Mouse (Mus musculus) hindbrain, postnatal 0 days (tissue): ENCODE data around the gene Atrnl1. TPM values are rescaled to one million over a fixed set of nuclear protein-coding genes. Genes with fewer than 3 reads are reported as not detected.

Source experiments
- ATAC-seq: fragments of 200-750 bp; cut with Nextera tagmentation; 2 replicates; pipeline ENCODE4 v1.8.0; 2017; ENCODE audit warnings: mild to moderate bottlenecking, moderate TSS enrichment, moderate library complexity
- DNase-seq: peaks from one replicate; pipeline ENCODE4 v3.0.0-alpha.2; 2015; ENCODE audit warnings: low spot score
- H3K27ac ChIP-seq: fragments of 300-500 bp; sonication (generic); 2 replicates; pipeline ENCODE4 v1.5.1; 2014; ENCODE audit warnings: mild to moderate bottlenecking
- H3K27me3 ChIP-seq: fragments of 300-500 bp; sonication (generic); 2 replicates; pipeline ENCODE4 v1.6.1; 2014; ENCODE audit warnings: low read length, mixed read lengths; ENCODE audit not compliant: insufficient read depth
- H3K36me3 ChIP-seq: fragments of 300-500 bp; sonication (generic); 2 replicates; pipeline ENCODE4 v1.6.1; 2014; ENCODE audit warnings: low read length, mixed read lengths; ENCODE audit not compliant: insufficient read depth
- H3K4me1 ChIP-seq: fragments of 300-500 bp; sonication (generic); 2 replicates; pipeline ENCODE4 v1.6.1; 2014; ENCODE audit warnings: antibody characterized with exemption, low read length, mixed read lengths; ENCODE audit not compliant: insufficient read depth
- H3K4me2 ChIP-seq: fragments of 300-500 bp; sonication (generic); 2 replicates; pipeline ENCODE4 v1.6.1; 2014; ENCODE audit warnings: low read depth, mild to moderate bottlenecking, low read length, moderate library complexity, mixed read lengths
- H3K4me3 ChIP-seq: fragments of 300-500 bp; sonication (generic); 2 replicates; pipeline ENCODE4 v1.5.1; 2014; ENCODE audit warnings: low read length
- H3K9ac ChIP-seq: fragments of 300-500 bp; sonication (generic); replicated peaks from 2 replicates; pipeline ENCODE4 v1.6.1; 2014; ENCODE audit warnings: mild to moderate bottlenecking, low read length, moderate library complexity, mixed read lengths
- H3K9me3 ChIP-seq: fragments of 300-500 bp; sonication (generic); 2 replicates; pipeline ENCODE4 v1.6.1; 2016; ENCODE audit warnings: low read length, mixed read lengths
- CTCF ChIP-seq: IDR thresholded peaks from 2 replicates; pipeline ENCODE4 v1.5.1; 2016; ENCODE audit warnings: antibody characterized with exemption, control low read depth, low read depth
- WGBS: fragments of 180-500 bp; shearing (Covaris S2); extraction: QIAGEN DNeasy Blood & Tissue Kit; methylation state at CpG from one replicate; pipeline ENCODE4 v1.1.7; 2014; 5-methylcytosine and 5-hydroxymethylcytosine counted together
- polyA plus RNA-seq: library from polyadenylated mRNA; unstranded; fragments of >200 nt; fragmentation: Nextera tagmentation; extraction: Ambion mirVana; gene quantifications from 2 replicates; pipeline ENCODE4 v1.2.1, GENCODE M21; 2015
- total RNA-seq: library from RNA; depleted of rRNA; stranded (reverse); fragments of >200 nt; gene quantifications from 2 replicates; pipeline ENCODE4 v1.2.3, GENCODE M21; 2014

Atrnl1 gene
- total and polyA plus RNA-seq, 2 experiments from 2014 or later: 4.4 to 46.0 TPM

DNA sequence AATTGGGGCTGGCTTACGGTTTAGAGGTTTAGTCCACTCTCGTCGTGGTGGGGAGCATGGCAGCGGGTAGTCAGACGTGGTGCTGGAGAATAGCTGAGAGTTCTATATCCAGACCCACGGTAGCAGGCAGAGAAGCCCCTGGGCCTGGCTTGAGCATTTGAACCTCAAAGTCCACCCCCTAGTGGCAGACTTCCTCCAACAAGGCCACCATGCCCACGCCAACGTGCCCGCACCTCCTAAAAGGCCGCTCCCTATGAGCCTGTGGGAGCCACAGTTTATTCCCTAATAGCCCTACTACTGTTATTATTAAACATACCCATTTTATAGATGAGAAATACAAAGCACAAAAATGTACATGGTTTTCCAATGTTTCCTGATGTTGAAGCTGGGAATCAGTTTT is 19.2 kb upstream of the Atrnl1 start:
- H3K4me3 ChIP-seq: no peak overlapping the region
- no peak for ATAC-seq
- 83% methylated on average over 10 of the region's 10 CpGs for WGBS
- H3K4me1 ChIP-seq: no peaks in the 10 kb centered on the region
- TF ChIP-seq CTCF: peak; percentile 23; the same call in 1 of the 2 replicates
- H3K27me3 ChIP-seq: no peaks in the 10 kb centered on the region
- no peak overlapping the region for H3K4me2 ChIP-seq
- DNase-seq: no peak
- no peak overlapping the region for H3K9ac ChIP-seq
- H3K27ac ChIP-seq: no peak overlapping the region
- H3K9me3 ChIP-seq: no peaks in the 10 kb centered on the region
- no peaks in the 10 kb centered on the region for H3K36me3 ChIP-seq

DNA sequence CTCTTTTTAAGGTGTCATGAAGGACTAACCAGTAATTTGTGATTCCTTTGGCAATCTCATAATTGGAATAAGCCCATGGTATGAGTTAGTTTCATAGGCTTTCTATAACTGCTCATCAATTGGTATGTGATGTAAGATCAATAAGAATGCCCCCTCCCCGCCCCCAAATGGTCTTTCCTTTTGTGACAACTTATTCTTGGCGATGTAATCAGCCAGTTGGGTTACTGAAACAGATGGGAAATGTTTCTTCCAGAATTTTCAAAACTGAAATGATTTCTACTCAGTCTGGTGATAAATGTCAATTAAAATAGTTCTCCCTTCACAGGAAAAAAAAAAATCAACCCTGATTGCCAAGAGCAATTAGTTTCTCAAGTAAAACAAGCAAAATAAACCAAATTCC is 18.5 kb upstream of the Atrnl1 start:
- Histone ChIP-seq H3K4me2 (no peak overlapping the region), H3K9ac (no peak overlapping the region), H3K9me3 (no peaks in the 10 kb centered on the region), H3K27me3 (no peaks in the 10 kb centered on the region), H3K27ac (no peak overlapping the region), H3K36me3 (no peaks in the 10 kb centered on the region), H3K4me1 (no peaks in the 10 kb centered on the region), H3K4me3 (no peak overlapping the region)
- DNase-seq: no peak
- no peak for TF ChIP-seq CTCF
- WGBS: 84% methylated on average over 2 of the region's 2 CpGs
- no peak for ATAC-seq

DNA sequence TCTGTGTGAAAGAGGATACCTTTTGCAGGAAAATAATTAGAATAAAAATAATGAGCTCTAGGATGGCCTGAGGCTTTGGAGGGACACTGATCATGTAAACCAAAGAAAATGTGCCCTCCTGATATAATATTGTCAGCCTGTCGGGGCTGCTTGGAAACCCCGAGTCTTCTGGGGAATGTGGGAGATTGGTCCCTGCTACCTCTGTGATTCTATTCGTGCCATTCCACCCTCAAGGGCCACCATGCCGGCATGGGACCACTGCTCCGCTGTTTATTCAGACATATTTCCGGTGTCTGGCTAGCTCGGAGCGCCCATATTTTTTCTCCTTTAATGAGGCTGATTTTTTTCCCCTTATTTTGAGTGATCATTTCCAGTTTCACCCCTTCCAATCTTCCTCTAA is 11.7 kb upstream of the Atrnl1 start:
- H3K4me1 ChIP-seq: no peaks in the 10 kb centered on the region
- 51% methylated on average over 8 of the region's 8 CpGs for WGBS
- no peaks in the 10 kb centered on the region for H3K9me3 ChIP-seq
- no peaks in the 10 kb centered on the region for H3K27me3 ChIP-seq
- H3K9ac ChIP-seq: no peak overlapping the region
- no peaks in the 10 kb centered on the region for H3K36me3 ChIP-seq
- DNase-seq (no peak), ATAC-seq (no peak)
- no peak overlapping the region for H3K27ac ChIP-seq
- H3K4me2 ChIP-seq: 0 out of 2 replicates have a peak overlapping the region, but pooled peaks have one; percentile 6
- no peak for TF ChIP-seq CTCF
- no peak overlapping the region for H3K4me3 ChIP-seq

DNA sequence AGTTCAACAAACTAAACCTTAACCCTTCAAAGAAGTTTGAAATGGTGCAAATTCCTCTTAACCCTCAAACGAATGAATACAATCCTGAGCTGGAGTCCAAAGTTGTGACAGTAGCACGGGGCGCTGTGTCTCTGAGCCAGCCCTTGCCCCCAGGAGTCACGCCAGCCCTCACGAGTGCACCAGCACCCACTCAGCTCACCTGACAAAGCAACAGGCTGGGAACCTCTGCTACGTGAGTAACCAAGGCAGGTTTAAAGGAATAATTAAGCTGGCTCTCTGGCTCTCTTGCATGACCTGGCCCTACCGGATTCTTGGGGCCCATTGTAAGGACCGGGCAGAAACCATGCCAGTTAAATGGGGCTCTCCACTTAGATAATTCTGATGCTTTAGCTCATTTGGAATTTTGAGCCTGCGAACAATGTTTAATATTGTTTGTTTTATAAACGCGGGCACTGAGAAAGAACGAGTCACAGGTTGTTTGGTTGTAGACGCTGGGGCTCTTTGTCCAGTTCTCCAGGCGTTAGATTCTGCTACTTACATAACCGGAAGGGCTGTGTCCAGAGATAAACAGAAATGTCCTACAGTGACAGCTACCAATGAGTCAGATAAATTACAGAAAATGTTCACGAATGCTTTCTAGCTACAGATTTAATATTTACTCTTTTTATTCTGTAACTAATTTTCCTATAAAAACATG is 10.5 kb upstream of the Atrnl1 start:
- no peak for DNase-seq
- no peak for ATAC-seq
- Histone ChIP-seq H3K9ac (no peak overlapping the region), H3K4me1 (no peaks in the 10 kb centered on the region), H3K27ac (no peak overlapping the region), H3K27me3 (no peaks in the 10 kb centered on the region), H3K4me2 (no peak overlapping the region), H3K9me3 (no peaks in the 10 kb centered on the region), H3K4me3 (no peak overlapping the region), H3K36me3 (no peaks in the 10 kb centered on the region)
- no peak for TF ChIP-seq CTCF
- WGBS: 72% methylated on average over 16 of the region's 16 CpGs

DNA sequence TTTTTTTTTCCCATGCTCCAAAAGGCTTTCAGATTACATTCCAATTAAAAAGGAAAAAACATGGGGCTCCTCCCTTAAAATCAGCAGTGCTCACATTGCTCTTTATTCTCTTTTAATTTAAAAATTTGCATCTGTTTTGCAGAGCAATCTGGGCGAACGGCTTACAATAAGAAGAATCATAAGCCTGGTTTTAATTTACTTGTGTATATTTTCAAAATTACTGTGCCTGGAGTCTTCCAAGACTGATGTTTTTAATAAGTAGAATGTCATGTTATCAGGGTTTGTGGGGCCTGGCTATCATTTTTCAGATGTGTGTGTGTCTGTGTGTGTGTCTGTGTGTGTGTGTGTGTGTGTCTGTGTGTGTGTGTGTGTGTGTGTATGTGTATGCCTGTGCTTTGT is 9.9 kb upstream of the Atrnl1 start:
- DNase-seq: no peak
- H3K27ac ChIP-seq: no peak overlapping the region
- H3K9me3 ChIP-seq: no peaks in the 10 kb centered on the region
- no peak overlapping the region for H3K4me2 ChIP-seq
- no peaks in the 10 kb centered on the region for H3K36me3 ChIP-seq
- no peak for TF ChIP-seq CTCF
- H3K4me1 ChIP-seq: no peaks in the 10 kb centered on the region
- ATAC-seq: no peak
- no peaks in the 10 kb centered on the region for H3K27me3 ChIP-seq
- 82% methylated on average over 2 of the region's 2 CpGs for WGBS
- H3K9ac ChIP-seq: no peak overlapping the region
- H3K4me3 ChIP-seq: no peak overlapping the region

DNA sequence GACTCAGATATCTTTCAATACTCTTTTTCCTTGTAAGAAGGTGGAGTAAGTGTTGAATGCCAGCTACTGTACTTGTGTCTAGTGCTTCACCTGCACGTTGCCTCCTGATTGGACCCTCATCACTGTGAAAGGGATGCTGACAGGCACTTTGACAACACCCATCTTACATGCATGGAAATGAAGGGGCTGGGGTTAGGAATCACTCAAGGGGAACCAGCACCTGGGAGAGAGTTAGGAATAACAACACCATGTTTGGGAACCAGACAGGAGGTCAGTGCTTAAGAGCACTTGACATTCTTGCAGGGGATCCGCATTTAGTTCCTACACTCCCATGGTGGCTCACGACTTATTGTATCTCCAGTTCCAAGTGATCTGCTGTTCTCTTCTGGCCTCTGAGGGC is 7.2 kb upstream of the Atrnl1 start:
- no peak overlapping the region for H3K4me2 ChIP-seq
- TF ChIP-seq CTCF: no peak
- H3K9ac ChIP-seq: no peak overlapping the region
- ATAC-seq: no peak
- H3K27ac ChIP-seq: no peak overlapping the region
- no peak overlapping the region for H3K4me3 ChIP-seq
- 83% methylated on average over 3 of the region's 3 CpGs for WGBS
- H3K4me1 ChIP-seq: no peaks in the 10 kb centered on the region
- no peaks in the 10 kb centered on the region for H3K9me3 ChIP-seq
- H3K27me3 ChIP-seq: no peaks in the 10 kb centered on the region
- DNase-seq: no peak
- H3K36me3 ChIP-seq: no peaks in the 10 kb centered on the region

DNA sequence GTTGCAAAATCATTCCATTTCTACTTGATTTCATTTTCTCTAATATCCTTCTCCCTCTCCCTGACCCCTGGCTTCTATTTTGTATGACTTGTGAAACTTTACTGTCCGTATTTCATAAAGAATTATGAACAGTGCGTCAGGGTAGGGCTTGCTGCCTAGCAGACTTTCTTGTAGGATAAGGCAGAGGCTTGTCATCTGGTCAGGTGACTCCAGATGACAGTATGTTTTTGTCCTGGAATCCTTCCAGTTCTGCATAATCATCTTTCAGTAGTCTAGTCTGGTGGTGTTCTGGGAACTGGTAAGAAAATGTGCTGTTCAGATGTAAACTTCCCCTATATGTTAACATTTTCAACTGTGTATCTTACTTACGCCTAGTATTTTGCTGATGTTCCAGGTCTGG is 4.9 kb upstream of the Atrnl1 start:
- H3K27ac ChIP-seq: no peak overlapping the region
- 99% methylated on average over 3 of the region's 3 CpGs for WGBS
- no peaks in the 10 kb centered on the region for H3K9me3 ChIP-seq
- no peak for ATAC-seq
- H3K4me2 ChIP-seq: no peak overlapping the region
- no peak overlapping the region for H3K4me3 ChIP-seq
- no peaks in the 10 kb centered on the region for H3K4me1 ChIP-seq
- no peak overlapping the region for H3K9ac ChIP-seq
- no peak for TF ChIP-seq CTCF
- no peaks in the 10 kb centered on the region for H3K27me3 ChIP-seq
- no peaks in the 10 kb centered on the region for H3K36me3 ChIP-seq
- no peak for DNase-seq
